Mouse (Mus musculus) neural tube, embryonic 14.5 days (tissue): ENCODE data around the gene Rbfox2. TPM values are rescaled to one million over a fixed set of nuclear protein-coding genes. Genes with fewer than 3 reads are reported as not detected.
"Not testable (repeated sequence)": the region's sequence is repeated elsewhere in the genome, so short reads cannot be mapped to it uniquely, and the experiment has no call there.

ENCODE experiments used
- ATAC-seq: fragments of 200-750 bp; cut with Nextera tagmentation; 2 replicates; pipeline ENCODE4 v1.8.0; 2017; ENCODE audit warnings: low read depth, mild to moderate bottlenecking, moderate TSS enrichment, moderate library complexity
- H3K27ac ChIP-seq: fragments of 300-500 bp; sonication (generic); 2 replicates; pipeline ENCODE4 v1.5.1; 2014; ENCODE audit warnings: low read depth, mild to moderate bottlenecking, control low read depth, low read length, moderate library complexity, mixed read lengths
- H3K27me3 ChIP-seq: fragments of 300-500 bp; sonication (generic); 2 replicates; pipeline ENCODE4 v1.6.1; 2014; ENCODE audit warnings: low read length; ENCODE audit not compliant: control insufficient read depth, insufficient read depth
- H3K36me3 ChIP-seq: fragments of 300-500 bp; sonication (generic); 2 replicates; pipeline ENCODE4 v1.6.1; 2014; ENCODE audit warnings: low read length, mixed read lengths; ENCODE audit not compliant: control insufficient read depth, insufficient read depth
- H3K4me1 ChIP-seq: fragments of 300-500 bp; sonication (generic); 2 replicates; pipeline ENCODE4 v1.6.1; 2014; ENCODE audit warnings: low read length; ENCODE audit not compliant: control insufficient read depth, insufficient read depth
- H3K4me2 ChIP-seq: fragments of 300-500 bp; sonication (generic); 2 replicates; pipeline ENCODE4 v1.6.1; 2014; ENCODE audit warnings: mild to moderate bottlenecking, low read depth, low read length, control low read depth
- H3K4me3 ChIP-seq: fragments of 300-500 bp; sonication (generic); 2 replicates; pipeline ENCODE4 v1.5.1; 2014; ENCODE audit warnings: low read depth, low read length, control low read depth, mixed read lengths
- H3K9ac ChIP-seq: fragments of 300-500 bp; sonication (generic); replicated peaks from 2 replicates; pipeline ENCODE4 v1.6.1; 2014; ENCODE audit warnings: low read depth, mild to moderate bottlenecking, control low read depth, low read length, mixed read lengths
- H3K9me3 ChIP-seq: fragments of 300-500 bp; sonication (generic); 2 replicates; pipeline ENCODE4 v1.6.1; 2016; ENCODE audit warnings: low read length; ENCODE audit not compliant: control insufficient read depth
- WGBS: fragments of 180-500 bp; shearing (Covaris S2); extraction: QIAGEN DNeasy Blood & Tissue Kit; methylation state at CpG from one replicate; pipeline ENCODE4 v1.1.7; 2014; 5-methylcytosine and 5-hydroxymethylcytosine counted together
- polyA plus RNA-seq: library from polyadenylated mRNA; unstranded; fragments of >200 nt; fragmentation: Nextera tagmentation; extraction: Ambion mirVana; gene quantifications from 2 replicates; pipeline ENCODE4 v1.2.1, GENCODE M21; 2014

Gene Rbfox2
- polyA plus RNA-seq, 1 experiment from 2014 or later: 208 TPM

DNA sequence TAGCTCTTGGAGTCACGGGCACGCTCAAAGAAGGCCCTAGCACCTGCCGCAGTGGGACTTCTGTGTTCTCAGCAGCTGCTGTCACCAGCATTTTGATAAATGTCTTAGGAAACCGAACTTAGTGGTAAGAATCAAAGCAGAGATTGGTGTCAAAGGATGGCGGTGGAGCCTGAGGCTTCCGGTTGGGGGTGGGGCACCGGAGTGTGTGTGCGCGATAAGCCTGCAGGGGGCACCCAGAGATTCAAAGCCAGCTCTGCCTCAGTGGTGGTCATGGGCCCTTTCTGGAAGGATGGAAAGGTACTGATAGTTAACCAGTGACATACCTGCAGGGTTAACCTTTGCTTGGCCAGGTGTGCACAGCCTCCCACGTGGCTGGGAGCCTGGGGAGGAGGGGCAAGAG is 235.3 kb downstream of the Rbfox2 start:
- 0 out of 2 replicates have a peak, but pooled peaks have one; percentile 52 for ATAC-seq
- H3K36me3 ChIP-seq: peaks cover 3% of the 10 kb centered on the region; the same call in 1 of the 2 replicates
- no peaks in the 10 kb centered on the region for H3K9me3 ChIP-seq
- no peak overlapping the region for H3K4me3 ChIP-seq
- H3K27ac ChIP-seq: no peak overlapping the region
- 24% methylated on average over 10 of the region's 10 CpGs for WGBS
- no peak overlapping the region for H3K4me2 ChIP-seq
- H3K9ac ChIP-seq: no peak overlapping the region
- H3K4me1 ChIP-seq: peaks cover 2% of the 10 kb centered on the region; the same call in 1 of the 2 replicates
- H3K27me3 ChIP-seq: no peaks in the 10 kb centered on the region

DNA sequence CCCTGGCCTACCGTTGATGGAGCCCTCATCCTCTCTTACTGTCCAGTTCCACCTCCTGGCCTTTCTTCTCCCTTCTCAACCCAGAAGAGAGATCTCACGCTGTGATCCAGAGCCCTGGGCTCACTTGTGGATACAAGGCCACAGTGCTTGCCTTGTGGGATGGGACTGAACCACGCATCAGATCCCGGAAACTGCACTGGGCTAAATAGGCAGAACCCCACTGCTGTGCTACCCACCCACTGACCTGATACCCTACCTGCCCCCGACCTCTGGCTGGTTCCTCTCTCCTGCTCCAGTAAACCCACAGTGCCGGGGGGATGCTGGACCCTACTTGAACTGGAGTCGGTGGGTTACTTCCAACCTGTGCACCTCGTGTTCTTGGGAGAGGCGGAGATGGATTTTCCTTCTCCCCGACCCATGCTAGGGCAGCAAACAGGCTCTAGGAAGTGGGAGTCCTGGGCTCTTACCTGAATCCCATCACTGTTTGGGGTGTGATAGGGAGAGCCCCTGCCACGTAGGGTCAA is 236.0 kb downstream of the Rbfox2 start:
- Histone ChIP-seq H3K36me3 (no peaks in the 10 kb centered on the region), H3K27ac (no peak overlapping the region), H3K9ac (no peak overlapping the region), H3K4me3 (no peak overlapping the region), H3K4me1 (peaks cover 2% of the 10 kb centered on the region; the same call in 1 of the 2 replicates), H3K27me3 (no peaks in the 10 kb centered on the region), H3K4me2 (no peak overlapping the region), H3K9me3 (no peaks in the 10 kb centered on the region)
- 91% methylated on average over 11 of the region's 11 CpGs for WGBS
- ATAC-seq: 0 out of 2 replicates have a peak, but pooled peaks have one; percentile 12

DNA sequence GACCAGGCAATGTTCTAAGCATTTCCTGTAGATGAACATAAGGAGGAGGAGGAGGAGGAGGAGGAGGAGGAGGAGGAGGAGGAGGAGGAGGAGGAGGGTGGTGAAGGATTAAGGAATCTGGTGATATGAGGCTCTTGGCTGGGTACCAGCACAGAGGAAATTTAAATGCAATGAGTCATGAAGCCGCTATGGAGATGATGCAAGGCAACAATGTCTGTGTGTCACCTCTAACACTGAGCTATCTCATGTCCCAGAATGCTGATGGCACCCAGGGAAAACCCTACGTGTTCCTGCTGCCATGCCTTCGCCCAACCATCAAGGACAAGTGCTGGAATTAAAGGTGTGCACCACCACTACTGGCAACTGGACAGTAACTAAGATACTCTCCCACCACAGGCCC is 237.8 kb downstream of the Rbfox2 start:
- Histone ChIP-seq H3K27ac (no peak overlapping the region), H3K27me3 (no peaks in the 10 kb centered on the region), H3K4me1 (peaks cover 2% of the 10 kb centered on the region; the same call in 1 of the 2 replicates), H3K9ac (no peak overlapping the region), H3K4me3 (no peak overlapping the region), H3K36me3 (no peaks in the 10 kb centered on the region), H3K4me2 (no peak overlapping the region), H3K9me3 (no peaks in the 10 kb centered on the region)
- ATAC-seq: no peak
- 89% methylated on average over 3 of the region's 3 CpGs for WGBS

DNA sequence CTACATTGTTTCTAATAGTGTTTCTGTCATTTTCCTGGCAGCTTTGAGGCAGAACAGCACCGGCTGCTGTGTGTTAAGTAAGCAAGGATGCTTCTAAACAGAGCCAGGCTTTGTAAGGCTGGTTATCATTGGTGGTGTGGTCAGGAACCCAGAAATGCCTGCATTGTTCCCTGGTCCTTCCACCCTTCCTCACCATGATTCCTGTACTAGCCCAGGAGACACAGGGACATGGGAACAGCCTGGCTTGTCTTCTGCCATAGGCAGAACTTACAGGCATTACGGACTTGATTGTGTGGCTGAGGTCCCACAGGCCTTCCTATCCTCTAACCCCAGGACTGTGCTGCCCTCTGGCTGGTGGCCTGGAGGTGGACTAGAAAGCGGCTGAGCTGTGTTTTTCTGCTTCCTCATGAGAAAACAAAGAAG is 238.4 kb downstream of the Rbfox2 start:
- Histone ChIP-seq H3K9me3 (no peaks in the 10 kb centered on the region), H3K4me1 (peaks cover 2% of the 10 kb centered on the region; the same call in 1 of the 2 replicates), H3K4me2 (no peak overlapping the region), H3K27ac (no peak overlapping the region), H3K36me3 (no peaks in the 10 kb centered on the region), H3K4me3 (no peak overlapping the region), H3K9ac (no peak overlapping the region), H3K27me3 (no peaks in the 10 kb centered on the region)
- ATAC-seq: no peak
- 53% methylated on average over 3 of the region's 3 CpGs for WGBS

DNA sequence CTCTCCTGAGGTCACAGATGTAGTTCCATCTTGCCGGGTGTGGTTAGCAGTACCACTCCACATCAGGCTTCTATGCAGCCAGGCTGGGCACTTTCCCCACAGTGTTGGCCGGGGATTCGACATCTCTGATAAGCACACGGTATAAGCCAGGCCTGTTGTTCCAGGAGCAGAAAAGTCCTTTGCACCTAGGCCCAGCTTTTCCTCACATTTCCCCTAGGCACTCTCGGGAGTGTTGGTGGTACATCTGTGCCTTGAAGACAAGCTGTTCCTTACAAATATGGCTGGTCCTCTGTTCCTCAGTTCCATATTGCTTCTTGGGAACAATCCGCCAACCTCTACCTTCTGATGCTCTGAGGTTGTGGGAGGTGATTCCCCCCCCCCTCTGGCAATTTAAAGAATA is 240.6 kb downstream of the Rbfox2 start:
- no peaks in the 10 kb centered on the region for H3K4me1 ChIP-seq
- WGBS: 85% methylated on average over 6 of the region's 6 CpGs

DNA sequence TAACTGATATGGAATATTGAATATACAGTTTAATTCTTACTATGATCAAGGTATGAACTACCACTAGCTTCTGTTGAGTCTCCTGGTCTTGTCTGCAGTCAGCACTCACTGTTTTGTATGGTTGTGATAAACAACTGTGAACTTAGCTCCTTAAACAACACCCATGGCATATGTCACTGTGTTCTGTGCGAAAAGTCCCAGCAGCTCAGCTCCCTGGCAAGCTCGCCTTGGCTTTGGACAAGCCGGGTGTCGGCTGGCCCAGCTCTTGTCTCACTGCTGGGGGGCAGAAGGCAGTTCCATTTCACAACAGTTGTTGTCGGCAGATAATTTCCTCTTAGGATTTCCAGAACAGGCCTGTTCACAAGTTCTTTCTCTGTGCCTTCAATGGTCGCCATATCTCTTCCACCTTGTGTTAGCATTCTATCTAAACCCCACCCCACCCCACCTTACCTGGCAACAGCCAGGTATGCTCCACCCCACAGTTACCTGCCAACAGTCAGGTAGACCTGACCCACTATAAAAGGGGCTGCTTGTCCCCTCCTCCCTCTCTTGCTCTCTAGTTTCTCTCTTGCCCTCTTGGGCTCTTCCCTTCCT is 241.4 kb downstream of the Rbfox2 start:
- Histone ChIP-seq H3K4me2 (no peak overlapping the region), H3K36me3 (no peaks in the 10 kb centered on the region), H3K4me1 (no peaks in the 10 kb centered on the region), H3K27me3 (no peaks in the 10 kb centered on the region), H3K9me3 (no peaks in the 10 kb centered on the region), H3K27ac (no peak overlapping the region), H3K4me3 (no peak overlapping the region), H3K9ac (no peak overlapping the region)
- WGBS: 89% methylated on average over 6 of the region's 6 CpGs
- ATAC-seq: no peak

More for the DNA sequence above, 240.6 kb downstream of the Rbfox2 start:
- H3K9ac ChIP-seq: no peak overlapping the region
- no peaks in the 10 kb centered on the region for H3K9me3 ChIP-seq
- no peaks in the 10 kb centered on the region for H3K36me3 ChIP-seq
- no peak for ATAC-seq
- no peaks in the 10 kb centered on the region for H3K27me3 ChIP-seq
- no peak overlapping the region for H3K4me3 ChIP-seq
- H3K4me2 ChIP-seq: no peak overlapping the region
- no peak overlapping the region for H3K27ac ChIP-seq

DNA sequence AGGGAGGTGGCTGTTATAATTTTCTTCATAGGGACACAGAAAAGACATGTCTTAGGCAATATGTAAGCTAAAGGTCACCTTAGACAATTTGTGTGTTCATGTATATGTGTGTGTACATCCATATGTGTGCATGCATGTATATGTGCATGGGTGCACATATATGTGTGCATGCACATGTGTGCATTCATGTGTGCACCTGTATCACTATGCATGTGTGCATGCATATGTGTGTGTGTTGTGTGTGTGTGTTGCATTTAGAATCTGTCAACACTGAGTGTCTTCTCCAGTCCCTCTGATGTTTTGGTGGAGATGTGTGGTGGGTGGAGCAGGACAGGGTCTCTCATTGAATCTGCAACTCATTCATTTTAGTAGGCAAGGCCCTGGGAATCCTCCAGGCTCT is 244.1 kb downstream of the Rbfox2 start:
- Histone ChIP-seq H3K27me3 (no peaks in the 10 kb centered on the region), H3K36me3 (no peaks in the 10 kb centered on the region), H3K9ac (no peak overlapping the region), H3K4me1 (no peaks in the 10 kb centered on the region), H3K4me3 (no peak overlapping the region), H3K27ac (no peak overlapping the region), H3K9me3 (no peaks in the 10 kb centered on the region), H3K4me2 (no peak overlapping the region)
- no peak for ATAC-seq

DNA sequence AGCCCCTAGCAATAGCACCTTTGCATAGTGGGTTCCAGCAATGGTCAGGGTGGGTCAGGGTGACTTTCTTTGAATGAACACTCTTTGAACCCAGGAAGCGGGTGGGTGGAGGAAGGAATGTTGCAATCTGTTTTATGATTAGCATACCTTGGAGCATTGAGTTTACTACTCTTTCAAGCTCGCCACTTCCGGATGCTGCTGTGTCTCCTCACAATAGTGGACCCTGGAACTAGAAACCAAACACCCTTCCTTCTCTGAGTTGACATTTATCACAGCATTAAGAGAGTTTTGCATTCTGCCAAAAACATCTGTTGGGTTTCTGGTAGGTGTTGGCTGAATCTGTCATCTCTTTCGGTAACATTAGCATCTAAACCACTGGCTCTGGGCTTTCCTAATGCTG is 247.4 kb downstream of the Rbfox2 start:
- H3K36me3 ChIP-seq, H3K9me3 ChIP-seq, H3K27ac ChIP-seq, H3K4me1 ChIP-seq, H3K4me2 ChIP-seq, ATAC-seq, H3K27me3 ChIP-seq, H3K9ac ChIP-seq, H3K4me3 ChIP-seq: not testable (repeated sequence)
- WGBS: 94% methylated on average over 4 of the region's 4 CpGs

DNA sequence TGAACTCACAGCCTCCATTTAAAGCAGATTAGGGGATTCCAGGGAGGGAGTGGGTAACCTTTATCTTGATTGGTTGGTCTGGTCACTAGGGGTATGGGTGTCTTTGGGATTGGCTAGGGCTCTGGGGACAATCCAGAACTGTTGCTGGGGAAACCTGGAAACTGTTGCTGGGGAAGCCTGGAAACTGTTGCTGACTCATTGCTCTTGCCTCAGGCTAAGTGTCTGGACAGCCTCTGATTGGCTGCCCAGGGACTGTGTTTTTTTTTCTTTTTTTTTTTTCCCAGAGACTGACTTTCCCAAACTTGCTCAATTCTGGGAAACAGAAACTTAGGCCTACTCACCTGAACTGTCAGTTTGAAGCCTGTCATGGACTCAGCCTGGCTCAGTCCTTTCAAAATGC is 248.2 kb downstream of the Rbfox2 start:
- Histone ChIP-seq H3K4me3 (no peak overlapping the region), H3K9me3 (no peaks in the 10 kb centered on the region), H3K27me3 (no peaks in the 10 kb centered on the region), H3K4me2 (no peak overlapping the region), H3K4me1 (peaks cover 9% of the 10 kb centered on the region; the same call in 1 of the 2 replicates), H3K9ac (no peak overlapping the region), H3K27ac (no peak overlapping the region), H3K36me3 (no peaks in the 10 kb centered on the region)
- no peak for ATAC-seq
